Mouse (Mus musculus): ENCODE measurements at regions not wholly inside any gene's neighbourhood (a gene's known extent, or its start where the extent isn't known, plus 50 kb on each side); places are given as distances from the start of the nearest gene placed in this dataset.

DNA sequence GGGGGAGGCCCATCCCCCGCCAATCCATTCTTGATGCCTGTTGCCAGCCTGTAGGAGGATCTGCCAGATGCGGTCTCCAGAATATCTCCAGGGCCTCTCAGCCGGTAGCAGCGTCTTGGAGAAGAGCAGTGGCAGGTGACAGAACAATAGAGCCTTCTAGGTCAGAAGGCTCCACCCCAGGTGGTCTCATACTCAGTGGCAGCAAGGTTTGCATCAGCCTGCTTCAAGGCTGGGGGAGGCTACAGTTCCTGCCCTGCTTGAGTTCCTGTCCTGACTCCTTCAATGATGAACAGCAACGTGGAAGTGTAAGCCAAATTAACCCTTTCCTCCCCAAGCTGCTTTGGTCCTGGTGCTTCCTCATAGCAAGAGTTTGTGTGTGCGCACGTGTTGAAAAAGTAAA, 213.8 kb downstream of the Rpap3 start:
- Histone ChIP-seq H3K36me3 (replicated peaks in 1 of 2; ENCODE audit: control insufficient read depth in 1 of 2, insufficient read depth in 1 of 2, low read length in 1 of 2) (no peaks in the 10 kb centered on the region), H3K9me3 (replicated peaks; ENCODE audit: low read length) (peaks cover 17% of the 10 kb centered on the region), H3K4me2 (ENCODE audit: insufficient read depth, low read depth, poor library complexity, severe bottlenecking) (no peak overlapping the region), H3K27me3 (replicated peaks) (no peaks in the 10 kb centered on the region), H3K9ac (ENCODE audit: insufficient read depth, low read depth) (no peak overlapping the region), H3K79me2 (replicated peaks; ENCODE audit: control insufficient read depth, extremely low read depth, insufficient read depth, poor library complexity, severe bottlenecking) (no peaks in the 10 kb centered on the region), H3K27ac (ENCODE audit: insufficient read depth, low read depth) (no peak overlapping the region), H3K4me1 (ENCODE audit: control insufficient read depth in 1 of 2, insufficient read depth in 2 of 2) (no peaks in the 10 kb centered on the region), H3K4me3 (replicated peaks in 1 of 3; ENCODE audit: low read depth in 2 of 3, low read length in 2 of 3, poor library complexity in 1 of 3) (no peak overlapping the region)
- dilution Hi-C loops (cut with MboI; ENCODE audit: extremely low pct_ligation_motif_present, extremely low pct_unique_long_range_greater_than_20kb, low sequenced_read_pairs) (no loop called here), in situ Hi-C loops (cut with MboI; ENCODE audit: low pct_ligation_motif_present, low pct_unique_long_range_greater_than_20kb, low sequenced_read_pairs) (loop anchor here (10.0 kb wide), 2 partner anchors 247 to 1433 kb away; partner anchors contain the start of genes Amigo2 and Pced1b)
- DNase-seq (ENCODE audit: extremely low read depth) = no peak
- TF ChIP-seq ZKSCAN1 (IDR thresholded peaks at IDR 0.05; ENCODE audit: borderline replicate concordance, low read depth, low read length) (no peak), RAD21 (IDR thresholded peaks at IDR 0.05; ENCODE audit: low read depth, low read length) (no peak), KAT2A (IDR thresholded peaks at IDR 0.05; ENCODE audit: insufficient replicate concordance, low read length) (no peak), ELF1 (IDR thresholded peaks at IDR 0.05; ENCODE audit: low read depth, low read length) (no peak), ETS1 (conservative IDR thresholded peaks at IDR 0.05; ENCODE audit: low read depth, low read length) (no peak), MXI1 (IDR thresholded peaks at IDR 0.05; ENCODE audit: low read depth, low read length) (no peak), MYC (IDR thresholded peaks at IDR 0.05; ENCODE audit: low read depth, low read length) (no peak), JUN (IDR thresholded peaks at IDR 0.05; ENCODE audit: insufficient read depth, low read depth, low read length) (no peak), SIN3A (IDR thresholded peaks at IDR 0.05; ENCODE audit: low read length) (no peak), TBP (conservative IDR thresholded peaks at IDR 0.05; ENCODE audit: low read depth, low read length) (no peak), CTCF (conservative IDR thresholded peaks at IDR 0.05 in 1 of 2, IDR thresholded peaks at IDR 0.05 in 1 of 2; ENCODE audit: low read depth in 2 of 2, low read length in 2 of 2) (no peak)

DNA sequence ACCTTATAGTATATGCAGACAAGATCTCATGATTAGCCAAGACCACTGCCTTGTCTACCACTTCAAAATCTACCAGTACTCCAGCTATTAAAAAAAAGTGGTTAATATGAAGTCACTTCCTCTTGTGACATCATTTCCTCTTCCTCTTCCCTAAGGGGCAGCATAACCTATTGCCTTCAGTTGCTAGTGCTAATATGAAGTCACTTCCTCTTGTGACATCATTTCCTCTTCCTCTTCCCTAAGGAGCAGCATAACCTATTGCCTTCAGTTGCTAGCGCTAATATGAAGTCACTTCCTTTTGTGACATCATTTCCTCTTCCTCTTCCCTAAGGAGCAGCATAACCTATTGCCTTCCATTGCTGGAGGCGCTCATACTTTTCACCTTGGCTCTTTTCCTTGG, 218.2 kb downstream of the Rpap3 start:
- H3K4me2 ChIP-seq (ENCODE audit: insufficient read depth, low read depth, poor library complexity, severe bottlenecking) = no peak overlapping the region
- dilution Hi-C loops (cut with MboI; ENCODE audit: extremely low pct_ligation_motif_present, extremely low pct_unique_long_range_greater_than_20kb, low sequenced_read_pairs) = no loop called here
- no peaks in the 10 kb centered on the region for H3K36me3 ChIP-seq (replicated peaks in 1 of 2; ENCODE audit: control insufficient read depth in 1 of 2, insufficient read depth in 1 of 2, low read length in 1 of 2)
- in situ Hi-C loops (cut with MboI; ENCODE audit: low pct_ligation_motif_present, low pct_unique_long_range_greater_than_20kb, low sequenced_read_pairs) = no loop called here
- no peak overlapping the region for H3K27ac ChIP-seq (ENCODE audit: insufficient read depth, low read depth)
- no peaks in the 10 kb centered on the region for H3K79me2 ChIP-seq (replicated peaks; ENCODE audit: control insufficient read depth, extremely low read depth, insufficient read depth, poor library complexity, severe bottlenecking)
- H3K27me3 ChIP-seq (replicated peaks) = no peaks in the 10 kb centered on the region
- peaks cover 6% of the 10 kb centered on the region for H3K9me3 ChIP-seq (replicated peaks; ENCODE audit: low read length)
- no peak overlapping the region for H3K4me3 ChIP-seq (replicated peaks in 1 of 3; ENCODE audit: low read depth in 2 of 3, low read length in 2 of 3, poor library complexity in 1 of 3)
- no peak for TF ChIP-seq MYC (IDR thresholded peaks at IDR 0.05; ENCODE audit: low read depth, low read length)
- TF ChIP-seq ZNF384 (IDR thresholded peaks at IDR 0.05; ENCODE audit: low read depth, low read length) = no peak
- TF ChIP-seq HCFC1 (IDR thresholded peaks at IDR 0.05; ENCODE audit: low read depth, low read length) = no peak
- TF ChIP-seq ELF1 (IDR thresholded peaks at IDR 0.05; ENCODE audit: low read depth, low read length) = no peak
- TF ChIP-seq MAX (IDR thresholded peaks at IDR 0.05; ENCODE audit: low read length) = no peak
- TF ChIP-seq POLR2AphosphoS2 (IDR thresholded peaks at IDR 0.05; ENCODE audit: low read depth, low read length) = no peak
- no peak for TF ChIP-seq USF2 (conservative IDR thresholded peaks at IDR 0.05; ENCODE audit: low read depth, low read length)
- TF ChIP-seq ZMIZ1 (IDR thresholded peaks at IDR 0.05; ENCODE audit: low read depth, low read length) = no peak
- TF ChIP-seq TBP (conservative IDR thresholded peaks at IDR 0.05; ENCODE audit: low read depth, low read length) = no peak
- TF ChIP-seq POLR2A (IDR thresholded peaks at IDR 0.05; ENCODE audit: low read depth, low read length) = no peak
- TF ChIP-seq PAX5 (IDR thresholded peaks at IDR 0.05; ENCODE audit: low read length) = no peak
- TF ChIP-seq UBTF (IDR thresholded peaks at IDR 0.05; ENCODE audit: low read depth, low read length) = no peak
- TF ChIP-seq CHD2 (IDR thresholded peaks at IDR 0.05; ENCODE audit: low read length) = no peak
- TF ChIP-seq JUN (IDR thresholded peaks at IDR 0.05; ENCODE audit: insufficient read depth, low read depth, low read length) = no peak
- TF ChIP-seq IRF4 (IDR thresholded peaks at IDR 0.05; ENCODE audit: low read depth, low read length) = no peak
- no peak for TF ChIP-seq RCOR1 (conservative IDR thresholded peaks at IDR 0.05; ENCODE audit: low read depth, low read length)
- no peak for TF ChIP-seq BHLHE40 (IDR thresholded peaks at IDR 0.05; ENCODE audit: low read depth, low read length)
- no peak for DNase-seq (ENCODE audit: extremely low read depth)
- no peaks in the 10 kb centered on the region for H3K4me1 ChIP-seq (ENCODE audit: control insufficient read depth in 1 of 2, insufficient read depth in 2 of 2)
- H3K9ac ChIP-seq (ENCODE audit: insufficient read depth, low read depth) = no peak overlapping the region
